Mouse (Mus musculus) fat pad, adult 2 months (tissue): ENCODE results near the gene Kctd7.

Source experiments
- DNase-seq: peaks from one replicate; pipeline ENCODE4 v3.0.0-alpha.2; 2011; ENCODE audit warnings: low read depth, low spot score; ENCODE audit errors: extremely low read depth

Gene Kctd7

GRCm38 (mm10) chr5:130143101-130143500 lies 1.6 kb upstream of the Kctd7 start:
- DNase-seq, result no peak

GRCm38 (mm10) chr5:130143977-130144333 lies 706 bp upstream of the Kctd7 start:
- DNase-seq, result no peak

- DNase-seq, result no peak
These were observed 1.3 kb downstream of the Kctd7 start for GRCm38 (mm10) chr5:130145961-130146360.

GRCm38 (mm10) chr5:130149726-130150310 lies 5.2 kb downstream of the Kctd7 start:
- no peak for DNase-seq

- no peak for DNase-seq
These were observed 9.6 kb downstream of the Kctd7 start for GRCm38 (mm10) chr5:130154286-130154685.

- no peak for DNase-seq
These were observed 13.9 kb downstream of the Kctd7 start for GRCm38 (mm10) chr5:130158545-130158944.

- DNase-seq, result no peak
These were observed 15.1 kb downstream of the Kctd7 start for GRCm38 (mm10) chr5:130159761-130160201.

GRCm38 (mm10) chr5:130163670-130164069 lies 19.0 kb downstream of the Kctd7 start:
- no peak for DNase-seq

GRCm38 (mm10) chr5:130165213-130165612 lies 20.6 kb downstream of the Kctd7 start:
- DNase-seq, result no peak

- no peak for DNase-seq
These were observed 24.4 kb downstream of the Kctd7 start for GRCm38 (mm10) chr5:130169109-130169508.

GRCm38 (mm10) chr5:130170666-130171422 lies 26.2 kb downstream of the Kctd7 start:
- DNase-seq, result no peak

- no peak for DNase-seq
These were observed 26.8 kb downstream of the Kctd7 start, which contains the start of gene Rabgef1 for GRCm38 (mm10) chr5:130171423-130171954. TSS of gene Rabgef1 (plus strand) at chr5:130171798.

- no peak for DNase-seq
These were observed 27.4 kb downstream of the Kctd7 start for GRCm38 (mm10) chr5:130171956-130172601.

GRCm38 (mm10) chr5:130173012-130173411 lies 28.4 kb downstream of the Kctd7 start:
- DNase-seq, result no peak

GRCm38 (mm10) chr5:130177871-130178270 lies 33.2 kb downstream of the Kctd7 start:
- DNase-seq, result no peak

GRCm38 (mm10) chr5:130180362-130180761 lies 35.7 kb downstream of the Kctd7 start:
- DNase-seq, result no peak

- DNase-seq, result no peak
These were observed 37.3 kb downstream of the Kctd7 start for GRCm38 (mm10) chr5:130181740-130182540.

GRCm38 (mm10) chr5:130182541-130182821 lies 37.8 kb downstream of the Kctd7 start:
- no peak for DNase-seq

GRCm38 (mm10) chr5:130184193-130184856 lies 39.7 kb downstream of the Kctd7 start:
- no peak for DNase-seq

- DNase-seq, result no peak
These were observed 40.7 kb downstream of the Kctd7 start for GRCm38 (mm10) chr5:130185312-130185711.

GRCm38 (mm10) chr5:130187383-130187782 lies 42.7 kb downstream of the Kctd7 start:
- DNase-seq, result no peak
